Mouse (Mus musculus) hindbrain, postnatal 0 days (tissue): ENCODE measurements around the gene Ing1. TPM values are rescaled to one million over a fixed set of nuclear protein-coding genes. Genes with fewer than 3 reads are reported as not detected.

Experiments
- ATAC-seq: fragments of 200-750 bp; cut with Nextera tagmentation; 2 replicates; pipeline ENCODE4 v1.8.0; 2017; ENCODE audit warnings: mild to moderate bottlenecking, moderate TSS enrichment, moderate library complexity
- DNase-seq: peaks from one replicate; pipeline ENCODE4 v3.0.0-alpha.2; 2015; ENCODE audit warnings: low spot score
- H3K27ac ChIP-seq: fragments of 300-500 bp; sonication (generic); 2 replicates; pipeline ENCODE4 v1.5.1; 2014; ENCODE audit warnings: mild to moderate bottlenecking
- H3K27me3 ChIP-seq: fragments of 300-500 bp; sonication (generic); 2 replicates; pipeline ENCODE4 v1.6.1; 2014; ENCODE audit warnings: low read length, mixed read lengths; ENCODE audit not compliant: insufficient read depth
- H3K36me3 ChIP-seq: fragments of 300-500 bp; sonication (generic); 2 replicates; pipeline ENCODE4 v1.6.1; 2014; ENCODE audit warnings: low read length, mixed read lengths; ENCODE audit not compliant: insufficient read depth
- H3K4me1 ChIP-seq: fragments of 300-500 bp; sonication (generic); 2 replicates; pipeline ENCODE4 v1.6.1; 2014; ENCODE audit warnings: antibody characterized with exemption, low read length, mixed read lengths; ENCODE audit not compliant: insufficient read depth
- H3K4me2 ChIP-seq: fragments of 300-500 bp; sonication (generic); 2 replicates; pipeline ENCODE4 v1.6.1; 2014; ENCODE audit warnings: low read depth, mild to moderate bottlenecking, low read length, moderate library complexity, mixed read lengths
- H3K4me3 ChIP-seq: fragments of 300-500 bp; sonication (generic); 2 replicates; pipeline ENCODE4 v1.5.1; 2014; ENCODE audit warnings: low read length
- H3K9ac ChIP-seq: fragments of 300-500 bp; sonication (generic); replicated peaks from 2 replicates; pipeline ENCODE4 v1.6.1; 2014; ENCODE audit warnings: mild to moderate bottlenecking, low read length, moderate library complexity, mixed read lengths
- H3K9me3 ChIP-seq: fragments of 300-500 bp; sonication (generic); 2 replicates; pipeline ENCODE4 v1.6.1; 2016; ENCODE audit warnings: low read length, mixed read lengths
- CTCF ChIP-seq: IDR thresholded peaks from 2 replicates; pipeline ENCODE4 v1.5.1; 2016; ENCODE audit warnings: antibody characterized with exemption, control low read depth, low read depth
- WGBS: fragments of 180-500 bp; shearing (Covaris S2); extraction: QIAGEN DNeasy Blood & Tissue Kit; methylation state at CpG from one replicate; pipeline ENCODE4 v1.1.7; 2014; 5-methylcytosine and 5-hydroxymethylcytosine counted together
- polyA plus RNA-seq: library from polyadenylated mRNA; unstranded; fragments of >200 nt; fragmentation: Nextera tagmentation; extraction: Ambion mirVana; gene quantifications from 2 replicates; pipeline ENCODE4 v1.2.1, GENCODE M21; 2015
- total RNA-seq: library from RNA; depleted of rRNA; stranded (reverse); fragments of >200 nt; gene quantifications from 2 replicates; pipeline ENCODE4 v1.2.3, GENCODE M21; 2014

Gene Ing1
- total and polyA plus RNA-seq, 2 experiments from 2014 or later, result 19.0 to 38.3 TPM

GRCm38 (mm10) chr8:11516292-11516691, 39.1 kb upstream of the Ing1 start:
- no peak overlapping the region for H3K27ac ChIP-seq
- H3K4me1 ChIP-seq, result no peaks in the 10 kb centered on the region
- no peaks in the 10 kb centered on the region for H3K27me3 ChIP-seq
- ATAC-seq, result 0 out of 2 replicates have a peak, but pooled peaks have one; percentile 5
- H3K9ac ChIP-seq, result no peak overlapping the region
- peaks cover 55% of the 10 kb centered on the region for H3K36me3 ChIP-seq
- DNase-seq, result no peak
- H3K9me3 ChIP-seq, result no peaks in the 10 kb centered on the region
- no peak overlapping the region for H3K4me2 ChIP-seq
- WGBS, result 91% methylated on average over 9 of the region's 9 CpGs
- TF ChIP-seq CTCF, result no peak
- no peak overlapping the region for H3K4me3 ChIP-seq

GRCm38 (mm10) chr8:11517366-11518055, 37.9 kb upstream of the Ing1 start:
- no peak for TF ChIP-seq CTCF
- H3K27me3 ChIP-seq, result no peaks in the 10 kb centered on the region
- ATAC-seq (no peak), DNase-seq (no peak)
- no peaks in the 10 kb centered on the region for H3K9me3 ChIP-seq
- H3K4me2 ChIP-seq, result no peak overlapping the region
- H3K27ac ChIP-seq, result no peak overlapping the region
- no peak overlapping the region for H3K4me3 ChIP-seq
- H3K4me1 ChIP-seq, result no peaks in the 10 kb centered on the region
- 84% methylated on average over 16 of the region's 16 CpGs for WGBS
- H3K36me3 ChIP-seq, result peaks cover 45% of the 10 kb centered on the region
- H3K9ac ChIP-seq, result no peak overlapping the region

- Histone ChIP-seq H3K4me1 (no peaks in the 10 kb centered on the region), H3K27me3 (no peaks in the 10 kb centered on the region), H3K36me3 (peaks cover 40% of the 10 kb centered on the region), H3K9ac (no peak overlapping the region), H3K27ac (no peak overlapping the region), H3K4me2 (no peak overlapping the region), H3K9me3 (no peaks in the 10 kb centered on the region), H3K4me3 (no peak overlapping the region)
- ATAC-seq (no peak), DNase-seq (no peak)
- TF ChIP-seq CTCF, result no peak
- 85% methylated on average over 6 of the region's 6 CpGs for WGBS
Observed at GRCm38 (mm10) chr8:11518056-11518396, 37.3 kb upstream of the Ing1 start.

- Histone ChIP-seq H3K27me3 (no peaks in the 10 kb centered on the region), H3K4me3 (no peak overlapping the region), H3K4me1 (no peaks in the 10 kb centered on the region), H3K36me3 (peaks cover 33% of the 10 kb centered on the region), H3K9me3 (no peaks in the 10 kb centered on the region), H3K4me2 (no peak overlapping the region), H3K9ac (no peak overlapping the region), H3K27ac (no peak overlapping the region)
- DNase-seq, result no peak
- TF ChIP-seq CTCF, result no peak
- ATAC-seq, result no peak
- WGBS, result 85% methylated on average over 11 of the region's 11 CpGs
Observed at GRCm38 (mm10) chr8:11518676-11519075, 36.7 kb upstream of the Ing1 start.

- no peak for TF ChIP-seq CTCF
- Histone ChIP-seq H3K4me1 (no peaks in the 10 kb centered on the region), H3K36me3 (peaks cover 5% of the 10 kb centered on the region)
Observed at GRCm38 (mm10) chr8:11523331-11523730, 32.0 kb upstream of the Ing1 start.

GRCm38 (mm10) chr8:11530155-11530770, 25.1 kb upstream of the Ing1 start:
- no peak overlapping the region for H3K4me3 ChIP-seq
- no peak overlapping the region for H3K27ac ChIP-seq
- peaks cover 15% of the 10 kb centered on the region; the same call in 1 of the 2 replicates for H3K36me3 ChIP-seq
- no peak overlapping the region for H3K9ac ChIP-seq
- no peaks in the 10 kb centered on the region for H3K4me1 ChIP-seq
- 68% methylated on average over 18 of the region's 18 CpGs for WGBS
- no peak overlapping the region for H3K4me2 ChIP-seq
- H3K9me3 ChIP-seq, result no peaks in the 10 kb centered on the region
- H3K27me3 ChIP-seq, result no peaks in the 10 kb centered on the region
- no peak for TF ChIP-seq CTCF
- DNase-seq, result no peak
- no peak for ATAC-seq

More at GRCm38 (mm10) chr8:11523331-11523730, 32.0 kb upstream of the Ing1 start:
- Histone ChIP-seq H3K9me3 (no peaks in the 10 kb centered on the region), H3K4me3 (no peak overlapping the region), H3K4me2 (no peak overlapping the region), H3K9ac (no peak overlapping the region), H3K27ac (no peak overlapping the region), H3K27me3 (no peaks in the 10 kb centered on the region)
- no peak for DNase-seq
- 90% methylated on average over 3 of the region's 3 CpGs for WGBS
- ATAC-seq, result no peak

GRCm38 (mm10) chr8:11530849-11531248, 24.5 kb upstream of the Ing1 start:
- H3K9ac ChIP-seq, result no peak overlapping the region
- no peaks in the 10 kb centered on the region for H3K27me3 ChIP-seq
- WGBS, result 50% methylated on average over 4 of the region's 4 CpGs
- peaks cover 15% of the 10 kb centered on the region; the same call in 1 of the 2 replicates for H3K36me3 ChIP-seq
- no peak for TF ChIP-seq CTCF
- H3K4me2 ChIP-seq, result no peak overlapping the region
- no peak overlapping the region for H3K27ac ChIP-seq
- no peak overlapping the region for H3K4me3 ChIP-seq
- H3K4me1 ChIP-seq, result no peaks in the 10 kb centered on the region
- no peaks in the 10 kb centered on the region for H3K9me3 ChIP-seq
- ATAC-seq (no peak), DNase-seq (no peak)
